Mouse (Mus musculus) MEL (cell line): ENCODE data around the gene Chd9.

Experiments
- CHD2 ChIP-seq: IDR thresholded peaks from 2 replicates; pipeline ENCODE4 v1.6.1; 2011; ENCODE audit warnings: low read length, improper control_type of control experiment
- CTCF ChIP-seq, 3 experiments: IDR thresholded peaks in 2 of 3; conservative IDR thresholded peaks in 1 of 3; 2 replicates each; pipeline ENCODE4 v1.5.1; 2011 to 2012; ENCODE audit warnings: low read length in 3 of 3, low read depth in 2 of 3, mild to moderate bottlenecking in 2 of 3, improper control_type of control experiment in 1 of 3, inconsistent platforms in 1 of 3, mixed read lengths in 1 of 3, moderate library complexity in 1 of 3; ENCODE audit not compliant: control insufficient read depth in 1 of 3, insufficient read depth in 1 of 3, poor library complexity in 1 of 3, severe bottlenecking in 1 of 3
- ELF1 ChIP-seq: IDR thresholded peaks from 2 replicates; pipeline ENCODE4 v1.6.1; 2014; ENCODE audit warnings: low read depth, mild to moderate bottlenecking, inconsistent platforms, low read length, improper control_type of control experiment, moderate library complexity
- EP300 ChIP-seq, 2 experiments: IDR thresholded peaks; 2 replicates each; pipeline ENCODE4 v1.6.1; 2011; ENCODE audit warnings: improper control_type of control experiment in 2 of 2, low read length in 2 of 2, low read depth in 1 of 2, mild to moderate bottlenecking in 1 of 2
- HCFC1 ChIP-seq: IDR thresholded peaks from 2 replicates; pipeline ENCODE4 v1.6.1; 2012; ENCODE audit warnings: low read depth, mild to moderate bottlenecking, inconsistent platforms, low read length, improper control_type of control experiment, moderate library complexity
- MYC ChIP-seq: IDR thresholded peaks from 2 replicates; pipeline ENCODE4 v1.6.1; 2011; ENCODE audit warnings: low read depth, mild to moderate bottlenecking, low read length, improper control_type of control experiment, moderate library complexity
- NELFE ChIP-seq: IDR thresholded peaks from 2 replicates; pipeline ENCODE4 v1.6.1; 2011; ENCODE audit warnings: low read depth, low read length, improper control_type of control experiment
- NRF1 ChIP-seq: IDR thresholded peaks from 2 replicates; pipeline ENCODE4 v1.6.1; 2014; ENCODE audit warnings: low read depth, mild to moderate bottlenecking, inconsistent platforms, low read length, improper control_type of control experiment, moderate library complexity; ENCODE audit not compliant: poor library complexity, insufficient read depth, severe bottlenecking
- POLR2A ChIP-seq, 2 experiments: IDR thresholded peaks; 2 replicates each; pipeline ENCODE4 v1.6.1; 2011 to 2012; ENCODE audit warnings: low read length in 2 of 2, mild to moderate bottlenecking in 2 of 2, control low read depth in 1 of 2, improper control_type of control experiment in 1 of 2, low read depth in 1 of 2, moderate library complexity in 1 of 2; ENCODE audit not compliant: control insufficient read depth in 1 of 2, insufficient read depth in 1 of 2, poor library complexity in 1 of 2
- POLR2AphosphoS2 ChIP-seq: IDR thresholded peaks from 2 replicates; pipeline ENCODE4 v1.6.1; 2011; ENCODE audit warnings: low read length, improper control_type of control experiment
- SIN3A ChIP-seq: IDR thresholded peaks from 2 replicates; pipeline ENCODE4 v1.6.1; 2012; ENCODE audit warnings: low read length, improper control_type of control experiment, inconsistent platforms
- SMC3 ChIP-seq: IDR thresholded peaks from 2 replicates; pipeline ENCODE4 v1.6.1; 2011; ENCODE audit warnings: low read depth, low read length, improper control_type of control experiment
- TAL1 ChIP-seq: IDR thresholded peaks from 2 replicates; pipeline ENCODE4 v1.6.1; 2012; ENCODE audit warnings: mild to moderate bottlenecking, inconsistent platforms, low read length, moderate library complexity, mixed read lengths
- TBP ChIP-seq: IDR thresholded peaks from 2 replicates; pipeline ENCODE4 v1.8.0; 2011; ENCODE audit warnings: low read depth, low read length, improper control_type of control experiment

DNA sequence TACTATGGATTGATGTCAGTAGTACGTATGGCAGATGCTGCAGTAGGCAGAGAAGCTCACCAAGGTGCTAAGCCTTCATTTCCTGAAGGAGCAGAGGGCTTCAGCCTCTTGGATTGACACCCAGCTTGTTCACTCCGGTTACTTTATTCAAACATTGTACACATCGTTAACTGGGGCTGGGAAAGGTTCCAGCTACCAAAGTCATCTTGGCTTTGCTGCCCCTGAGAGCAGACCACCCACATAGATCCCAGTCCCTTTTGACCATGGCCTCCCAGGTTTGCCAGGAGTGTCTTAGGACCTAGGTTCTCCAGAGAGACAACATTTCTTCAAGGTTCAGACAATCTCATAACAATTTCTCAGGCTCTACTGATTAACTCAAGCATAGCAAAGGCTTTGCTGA lies 228.7 kb downstream of the Chd9 start:
- TF ChIP-seq CTCF (IDR thresholded peaks at IDR 0.05 in 2 of 3, conservative IDR thresholded peaks at IDR 0.05 in 1 of 3; ENCODE audit: control insufficient read depth in 1 of 3, insufficient read depth in 1 of 3, low read depth in 2 of 3, low read length in 3 of 3, poor library complexity in 1 of 3, severe bottlenecking in 1 of 3) (no peak), NRF1 (no peak), SIN3A (no peak), EP300 (IDR thresholded peaks at IDR 0.05; ENCODE audit: low read depth in 1 of 2, low read length in 2 of 2) (no peak), TBP (no peak), POLR2AphosphoS2 (no peak), ELF1 (no peak), POLR2A (IDR thresholded peaks at IDR 0.05; ENCODE audit: control insufficient read depth in 1 of 2, insufficient read depth in 1 of 2, low read depth in 1 of 2, low read length in 2 of 2, poor library complexity in 1 of 2) (no peak), TAL1 (no peak), HCFC1 (no peak), MYC (no peak), SMC3 (no peak), NELFE (no peak), CHD2 (no peak)
